Mouse (Mus musculus) testis, adult 2 months (tissue): ENCODE results near the gene Amigo1.
A peak's percentile ranks its signal among the peaks of the same experiment; 100 is the strongest.

Experiments used
- CTCF ChIP-seq: fragments of 200-500 bp; IDR thresholded peaks from 2 replicates; pipeline ENCODE4 v1.5.1; 2012; ENCODE audit warnings: low read depth, mild to moderate bottlenecking, inconsistent platforms, low read length, moderate library complexity; ENCODE audit not compliant: control insufficient read depth, insufficient read depth, insufficient replicate concordance
- POLR2A ChIP-seq: fragments of 200-500 bp; IDR thresholded peaks from 2 replicates; pipeline ENCODE4 v1.6.1; 2012; ENCODE audit warnings: low read depth, mild to moderate bottlenecking, inconsistent platforms, low read length, moderate library complexity; ENCODE audit not compliant: control insufficient read depth

GRCm38 (mm10) chr3:108147386-108148235, 38.5 kb upstream of the Amigo1 start:
- TF ChIP-seq POLR2A (no peak), CTCF (peak; percentile 60; the same call in 1 of the 2 replicates)
